ENCODE assay signal across 19 mouse cellular contexts in the genomic region with DNA sequence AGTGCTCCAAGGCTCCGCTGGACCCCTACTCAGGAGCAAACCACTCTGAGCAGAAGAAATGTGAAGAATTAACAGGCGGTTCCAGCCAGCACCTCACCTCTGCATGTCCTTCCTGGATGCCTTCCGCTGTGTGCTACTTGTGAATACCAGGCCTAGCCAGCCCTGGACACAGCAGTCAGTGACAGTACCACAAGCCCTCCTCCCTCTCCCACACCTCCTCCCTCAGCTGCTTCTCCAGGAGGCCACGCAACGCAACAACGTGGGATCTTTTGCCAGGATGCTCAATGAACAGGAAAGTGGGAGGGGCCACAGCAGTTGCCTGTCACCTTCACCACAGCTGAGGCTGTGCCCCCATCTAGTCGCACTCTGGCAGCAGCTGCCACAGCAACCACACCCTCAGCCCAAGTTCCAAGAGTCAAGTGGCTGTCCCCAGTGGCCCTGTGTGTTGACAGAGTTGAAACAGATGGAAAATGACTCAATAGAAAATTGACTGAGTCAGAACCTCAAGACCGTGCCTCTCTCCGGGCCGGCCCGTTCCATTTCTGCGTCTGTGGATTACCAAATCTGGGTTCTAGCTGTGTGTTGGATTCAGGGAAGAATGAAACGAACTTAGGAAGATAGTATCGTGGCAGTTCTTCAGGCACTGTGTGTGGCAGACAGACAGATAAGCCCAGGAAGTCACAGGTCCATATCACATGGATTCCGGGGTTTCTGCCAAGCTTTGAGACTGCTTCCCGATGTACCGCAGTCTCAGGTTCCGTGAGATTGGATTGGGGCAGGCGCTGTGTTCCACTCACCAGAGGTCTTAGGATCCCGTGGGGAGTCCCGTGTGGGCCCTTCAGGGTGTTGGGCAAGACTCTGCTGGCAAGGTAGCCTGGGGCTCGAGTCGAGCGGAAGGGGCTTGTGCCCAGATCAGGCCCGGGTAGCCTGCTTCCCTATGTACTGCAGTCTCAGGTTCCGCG. TPM values are rescaled to one million over a fixed set of nuclear protein-coding genes. Genes with fewer than 3 reads are reported as not detected.
DNase-seq lines count a peak whose midpoint lies in the region; ATAC-seq and TF ChIP-seq lines count a peak whose summit lies in the region.
"Not testable (repeated sequence)": the region's sequence is repeated elsewhere in the genome, so short reads cannot be mapped to it uniquely, and the experiment has no call there.
"Had no signal": no experiment of that assay in that cellular context is flagged by ENCODE, and none has a peak within 500 bp of the region (broad histone marks: within the 10 kb centered on the region; RNA-seq: fewer than 3 reads in every experiment).

No protein-coding gene starts in this region.

- TF ChIP-seq CTCF in liver, postnatal 0 days (IDR thresholded peaks at IDR 0.05; ENCODE audit: low read depth); stomach, postnatal 0 days (IDR thresholded peaks at IDR 0.05; ENCODE audit: low read depth): not testable (repeated sequence)

- not testable (repeated sequence) for TF ChIP-seq EP300 in liver, postnatal 0 days (IDR thresholded peaks at IDR 0.05; ENCODE audit: low read depth); stomach, postnatal 0 days (optimal IDR thresholded peaks at IDR 0.05)

- H3K9me3 ChIP-seq in heart, embryonic 13.5 days; hindbrain, embryonic 13.5 days; liver, postnatal 0 days (ENCODE audit: low read length); stomach, postnatal 0 days (ENCODE audit: control insufficient read depth, low read length): not testable (repeated sequence)

- peaks cover 66% of the 10 kb centered on the region for H3K4me1 ChIP-seq in heart, embryonic 13.5 days
- H3K4me1 ChIP-seq in hindbrain, embryonic 13.5 days (replicated peaks); liver, postnatal 0 days (ENCODE audit: insufficient read depth); stomach, postnatal 0 days (replicated peaks; ENCODE audit: control insufficient read depth, insufficient read depth): not testable (repeated sequence)

- peak; percentile 84 for ATAC-seq in granulocyte monocyte progenitor cell, adult 5-6 weeks (replicated peaks; ENCODE audit: poor library complexity, severe bottlenecking)
- ATAC-seq in heart, embryonic 13.5 days (ENCODE audit: extremely low read depth, insufficient number of reproducible peaks, low FRiP score, low TSS enrichment), result peak; percentile 64; the same call in 1 of the 2 replicates
- ATAC-seq in hindbrain, embryonic 13.5 days (ENCODE audit: low FRiP score), result peak; percentile 22; the same call in 1 of the 2 replicates
- peak; percentile 17; the same call in 1 of the 2 replicates for ATAC-seq in liver, postnatal 0 days
- peak; percentile 66 for ATAC-seq in megakaryocyte, adult 5-6 weeks (ENCODE audit: poor library complexity, severe bottlenecking)
- peak; percentile 79 for ATAC-seq in stomach, postnatal 0 days (ENCODE audit: low FRiP score, low TSS enrichment)

- H3K36me3 ChIP-seq in heart, embryonic 13.5 days; hindbrain, embryonic 13.5 days; liver, postnatal 0 days (replicated peaks; ENCODE audit: insufficient read depth, low read length); stomach, postnatal 0 days (ENCODE audit: control insufficient read depth, insufficient read depth, low read length): not testable (repeated sequence)

- H3K9ac ChIP-seq in heart, embryonic 13.5 days; hindbrain, embryonic 13.5 days; liver, postnatal 0 days (replicated peaks); stomach, postnatal 0 days (ENCODE audit: low read length): not testable (repeated sequence)

- H3K27ac ChIP-seq in heart, embryonic 13.5 days (replicated peaks), result peak overlapping the region; percentile 79
- H3K27ac ChIP-seq in hindbrain, embryonic 13.5 days; liver, postnatal 0 days (ENCODE audit: low read depth); stomach, postnatal 0 days (replicated peaks): not testable (repeated sequence)

- WGBS in heart, embryonic 13.5 days, result 49% methylated on average over 14 of the region's 27 CpGs
- WGBS in hindbrain, embryonic 13.5 days, result 90% methylated on average over 16 of the region's 27 CpGs
- WGBS in liver, postnatal 0 days (ENCODE audit: insufficient replicate concordance), result 82% methylated on average over 16 of the region's 27 CpGs
- WGBS in stomach, postnatal 0 days, result 92% methylated on average over 15 of the region's 27 CpGs

- H3K27me3 ChIP-seq in heart, embryonic 13.5 days (replicated peaks); hindbrain, embryonic 13.5 days; liver, postnatal 0 days (ENCODE audit: insufficient read depth, low read length); stomach, postnatal 0 days (ENCODE audit: control insufficient read depth, insufficient read depth, low read length): not testable (repeated sequence)

- H3K4me2 ChIP-seq in heart, embryonic 13.5 days; hindbrain, embryonic 13.5 days; liver, postnatal 0 days (ENCODE audit: low read depth, low read length); stomach, postnatal 0 days (replicated peaks; ENCODE audit: low read depth): not testable (repeated sequence)

- peak; percentile 29 for DNase-seq in R1 (ENCODE audit: low read depth, low spot score)
- peak; percentile 11 for DNase-seq in kidney, adult 18-20 months
- not testable (repeated sequence) for DNase-seq in liver, postnatal 0 days; stomach, postnatal 0 days (ENCODE audit: low spot score)

- not testable (repeated sequence) for H3K4me3 ChIP-seq in heart, embryonic 13.5 days; hindbrain, embryonic 13.5 days; liver, postnatal 0 days (ENCODE audit: low read depth, low read length); stomach, postnatal 0 days (ENCODE audit: low read depth, low read length)

RNA-seq across cellular contexts. Expression of a gene that starts 28.6 kb away (rescaled TPM):
- 1.4 and 3.5 TPM in 2 replicates for total RNA-seq in granulocyte monocyte progenitor cell, adult 5-6 weeks (2014; fragmentation: Nextera tagmentation)
- total RNA-seq in granulocyte monocyte progenitor cell, adult 5-6 weeks (2017), result 0.36 and 1.5 TPM in 2 replicates
- polyA plus RNA-seq in heart, embryonic 13.5 days (2015; fragmentation: Nextera tagmentation; extraction: Ambion mirVana), result 7.3 and 8.3 TPM in 2 replicates
- polyA plus RNA-seq in hindbrain, embryonic 13.5 days (2015; fragmentation: Nextera tagmentation; extraction: Ambion mirVana), result 15.9 and 16.6 TPM in 2 replicates
- 2.8 and 2.9 TPM in 2 replicates for polyA plus RNA-seq in liver, postnatal 0 days (2015; fragmentation: Nextera tagmentation; extraction: Ambion mirVana)
- total RNA-seq in megakaryocyte, adult 5-6 weeks (2015), result 0.14 and 0.47 TPM in 2 replicates
- 0.53 TPM in 1 of 2 replicates, not detected in the other for total RNA-seq in megakaryocyte, adult 5-6 weeks (2017)
- polyA plus RNA-seq in stomach, postnatal 0 days (2015; fragmentation: Nextera tagmentation; extraction: Ambion mirVana), result 1.6 and 2.1 TPM in 2 replicates
- total RNA-seq: monocyte, adult 5-6 weeks had no signal

RNA-seq across cellular contexts. Expression of a gene that starts 46.0 kb away (rescaled TPM):
- not detected in 2 replicates for total RNA-seq in granulocyte monocyte progenitor cell, adult 5-6 weeks (2014; fragmentation: Nextera tagmentation)
- total RNA-seq in granulocyte monocyte progenitor cell, adult 5-6 weeks (2017), result not detected in 2 replicates
- polyA plus RNA-seq in heart, embryonic 13.5 days (2015; fragmentation: Nextera tagmentation; extraction: Ambion mirVana), result not detected in 2 replicates
- polyA plus RNA-seq in hindbrain, embryonic 13.5 days (2015; fragmentation: Nextera tagmentation; extraction: Ambion mirVana), result 0.19 and 0.26 TPM in 2 replicates
- 0.13 TPM in 1 of 2 replicates, not detected in the other for polyA plus RNA-seq in liver, postnatal 0 days (2015; fragmentation: Nextera tagmentation; extraction: Ambion mirVana)
- total RNA-seq in megakaryocyte, adult 5-6 weeks (2015), result not detected in 2 replicates
- total RNA-seq in megakaryocyte, adult 5-6 weeks (2017), result not detected in 2 replicates
- polyA plus RNA-seq in stomach, postnatal 0 days (2015; fragmentation: Nextera tagmentation; extraction: Ambion mirVana), result not detected in 2 replicates
- total RNA-seq: adrenal gland, adult 8-10 months; gastrocnemius, postnatal 14 days; heart, postnatal 10 days; left cerebral cortex, adult 2 months; left cerebral cortex, postnatal 4 days; monocyte, adult 5-6 weeks had no signal
- polyA plus RNA-seq: embryonic facial prominence, embryonic 12.5 days; forebrain, embryonic 15.5 days; liver, embryonic 12.5 days; midbrain, embryonic 10.5 days; neural tube, embryonic 11.5 days had no signal

Comparison
In these comparisons a context has a peak if more than half of its experiments do, and no peak if none do; other contexts are left out.
1. ATAC-seq: peak in every context shown above with its lines; median percentile 84 in granulocyte monocyte progenitor cell, adult 5-6 weeks; 79 in stomach, postnatal 0 days; 66 in megakaryocyte, adult 5-6 weeks; 64 in heart, embryonic 13.5 days; 22 in hindbrain, embryonic 13.5 days; 17 in liver, postnatal 0 days.